Mouse (Mus musculus): ENCODE measurements around the gene Olfr65.

The Olfr65 gene

GRCm38 (mm10) chr7:103903187-103903586 is at the start of gene Olfr65:
Gene Olfr65 (plus strand): TSS chr7:103903487.
- no peak for DNase-seq (ENCODE audit: low read depth in 2 of 2, low spot score in 2 of 2)

GRCm38 (mm10) chr7:103854669-103855068 is 48.6 kb upstream of the Olfr65 start:
- DNase-seq (ENCODE audit: low read depth in 2 of 2, low spot score in 2 of 2): no peak

- DNase-seq (ENCODE audit: low read depth in 2 of 2, low spot score in 2 of 2): no peak
Measured at GRCm38 (mm10) chr7:103859076-103859475, 44.2 kb upstream of the Olfr65 start.

GRCm38 (mm10) chr7:103860855-103861254 is 42.4 kb upstream of the Olfr65 start:
- DNase-seq (ENCODE audit: low read depth in 2 of 2, low spot score in 2 of 2): no peak

- no peak for DNase-seq (ENCODE audit: low read depth in 2 of 2, low spot score in 2 of 2)
Measured at GRCm38 (mm10) chr7:103861531-103861930, 41.8 kb upstream of the Olfr65 start.

- no peak for DNase-seq (ENCODE audit: low read depth in 2 of 2, low spot score in 2 of 2)
Measured at GRCm38 (mm10) chr7:103865716-103866115, 37.6 kb upstream of the Olfr65 start.

GRCm38 (mm10) chr7:103870667-103871066 is 32.6 kb upstream of the Olfr65 start:
- DNase-seq (ENCODE audit: low read depth in 2 of 2, low spot score in 2 of 2): no peak

- no peak for DNase-seq (ENCODE audit: low read depth in 2 of 2, low spot score in 2 of 2)
Measured at GRCm38 (mm10) chr7:103873064-103873463, 30.2 kb upstream of the Olfr65 start.

GRCm38 (mm10) chr7:103874451-103874850 is 28.8 kb upstream of the Olfr65 start:
- DNase-seq (ENCODE audit: low read depth in 2 of 2, low spot score in 2 of 2): no peak

- no peak for DNase-seq (ENCODE audit: low read depth in 2 of 2, low spot score in 2 of 2)
Measured at GRCm38 (mm10) chr7:103877093-103877492, 26.2 kb upstream of the Olfr65 start.

GRCm38 (mm10) chr7:103886152-103886551 is 17.1 kb upstream of the Olfr65 start, which contains the start of gene Olfr66:
Gene Olfr66 (minus strand): TSS chr7:103886252.
- no peak for DNase-seq (ENCODE audit: low read depth in 2 of 2, low spot score in 2 of 2)

- DNase-seq (ENCODE audit: low read depth in 2 of 2, low spot score in 2 of 2): no peak
Measured at GRCm38 (mm10) chr7:103894385-103894784, 8.9 kb upstream of the Olfr65 start, which contains the start of gene Olfr64. Gene Olfr64 (minus strand): TSS chr7:103894485.

GRCm38 (mm10) chr7:103910047-103910446 is 6.8 kb downstream of the Olfr65 start:
- no peak for DNase-seq (ENCODE audit: low read depth in 2 of 2, low spot score in 2 of 2)

- DNase-seq (ENCODE audit: low read depth in 2 of 2, low spot score in 2 of 2): no peak
Measured at GRCm38 (mm10) chr7:103912969-103913511, 9.8 kb downstream of the Olfr65 start.

- DNase-seq (ENCODE audit: low read depth in 2 of 2, low spot score in 2 of 2): no peak
Measured at GRCm38 (mm10) chr7:103915338-103915737, 12.1 kb downstream of the Olfr65 start.

GRCm38 (mm10) chr7:103928525-103928924 is 25.2 kb downstream of the Olfr65 start, which contains the start of gene Olfr631:
Gene Olfr631 (plus strand): TSS chr7:103928825.
- no peak for DNase-seq (ENCODE audit: low read depth in 2 of 2, low spot score in 2 of 2)

GRCm38 (mm10) chr7:103934264-103934663 is 31.0 kb downstream of the Olfr65 start, which contains the start of gene Olfr632:
Gene Olfr632 (plus strand): TSS chr7:103934347.
- no peak for DNase-seq (ENCODE audit: low read depth in 2 of 2, low spot score in 2 of 2)

GRCm38 (mm10) chr7:103942730-103943129 is 39.4 kb downstream of the Olfr65 start:
- DNase-seq (ENCODE audit: low read depth in 2 of 2, low spot score in 2 of 2): peak in 1 of 2 experiments; percentile 14

- no peak for DNase-seq (ENCODE audit: low read depth in 2 of 2, low spot score in 2 of 2)
Measured at GRCm38 (mm10) chr7:103944137-103944536, 40.9 kb downstream of the Olfr65 start, which contains the start of gene Olfr633. Gene Olfr633 (plus strand): TSS chr7:103944437.

All from CD8-positive naive resting alpha-beta T cell, adult 2 months (primary cell).